Mouse (Mus musculus): ENCODE measurements around the gene Igflr1. TPM values are rescaled to one million over a fixed set of nuclear protein-coding genes. Genes with fewer than 3 reads are reported as not detected.

Igflr1 gene
- polyA plus RNA-seq, 1 experiment from 2014 or later = 1.3 TPM

- Histone ChIP-seq H3K9me3 (ENCODE audit: control insufficient read depth, low read length) (no peaks in the 10 kb centered on the region), H3K27ac (replicated peaks) (0 out of 2 replicates have a peak overlapping the region, but pooled peaks have one; percentile 8), H3K4me1 (replicated peaks; ENCODE audit: control insufficient read depth, insufficient read depth) (no peaks in the 10 kb centered on the region), H3K27me3 (ENCODE audit: control insufficient read depth, insufficient read depth, low read length) (no peaks in the 10 kb centered on the region), H3K4me2 (replicated peaks; ENCODE audit: low read depth) (peak overlapping the region; percentile 33), H3K9ac (ENCODE audit: low read length) (peak overlapping the region; percentile 31; the same call in 1 of the 2 replicates), H3K4me3 (ENCODE audit: low read depth, low read length) (no peak overlapping the region), H3K36me3 (ENCODE audit: control insufficient read depth, insufficient read depth, low read length) (peaks cover 19% of the 10 kb centered on the region; the same call in 1 of the 2 replicates)
- DNase-seq (ENCODE audit: low spot score) (no peak), ATAC-seq (ENCODE audit: low FRiP score, low TSS enrichment) (no peak)
- no peak for TF ChIP-seq EP300 (optimal IDR thresholded peaks at IDR 0.05)
- no peak for TF ChIP-seq CTCF (IDR thresholded peaks at IDR 0.05; ENCODE audit: low read depth)
- 29% methylated on average over 10 of the region's 10 CpGs for WGBS
These were observed 39.3 kb upstream of the Igflr1 start for GRCm38 (mm10) chr7:30525954-30526353.

DNA sequence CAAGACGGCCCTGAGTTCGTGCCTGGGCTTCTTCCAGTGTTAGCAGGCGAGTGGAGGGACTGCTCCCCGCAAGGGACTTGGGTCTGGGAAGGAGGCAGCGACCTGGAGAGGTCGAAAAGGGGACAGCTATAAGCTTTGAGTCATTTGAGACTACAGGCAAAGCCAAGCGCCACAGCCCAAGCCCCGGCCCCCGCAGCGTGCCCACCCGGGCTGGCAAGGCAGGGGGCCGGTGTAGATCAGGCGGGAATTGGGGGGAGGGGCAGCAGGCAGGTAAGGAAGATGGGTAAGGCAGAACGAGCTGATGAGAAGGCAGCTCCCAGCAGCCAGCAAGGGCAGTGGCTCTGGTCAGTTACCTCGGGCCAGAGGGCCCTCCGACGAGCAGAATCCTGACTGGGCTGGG, 38.8 kb upstream of the Igflr1 start:
- TF ChIP-seq EP300 (optimal IDR thresholded peaks at IDR 0.05) = no peak
- TF ChIP-seq CTCF (IDR thresholded peaks at IDR 0.05; ENCODE audit: low read depth) = no peak
- ATAC-seq (ENCODE audit: low FRiP score, low TSS enrichment) = no peak

DNA sequence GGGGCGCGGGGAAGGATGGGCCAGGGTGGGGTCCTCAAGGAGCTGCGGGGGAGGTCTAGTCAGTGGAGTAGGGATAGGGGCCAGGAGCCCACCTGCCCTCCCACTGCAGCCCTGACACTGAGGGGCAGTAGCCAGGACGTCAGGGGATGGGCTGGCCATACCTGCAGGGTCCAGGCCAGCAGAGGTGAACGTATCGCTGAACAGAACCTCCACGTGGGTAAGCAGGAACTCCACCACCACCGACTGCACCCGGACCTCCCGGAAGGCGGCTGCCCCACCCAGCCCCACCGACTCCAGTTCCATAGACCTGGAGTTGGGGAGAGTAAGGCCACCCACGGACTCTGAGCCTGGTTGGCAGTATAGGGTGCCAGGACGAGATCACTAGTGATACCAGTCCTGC, 38.2 kb upstream of the Igflr1 start:
- DNase-seq (ENCODE audit: low spot score) (no peak), ATAC-seq (ENCODE audit: low FRiP score, low TSS enrichment) (no peak)
- 78% methylated on average over 14 of the region's 14 CpGs for WGBS
- Histone ChIP-seq H3K9me3 (ENCODE audit: control insufficient read depth, low read length) (no peaks in the 10 kb centered on the region), H3K9ac (ENCODE audit: low read length) (no peak overlapping the region), H3K27ac (replicated peaks) (no peak overlapping the region), H3K4me1 (replicated peaks; ENCODE audit: control insufficient read depth, insufficient read depth) (no peaks in the 10 kb centered on the region), H3K36me3 (ENCODE audit: control insufficient read depth, insufficient read depth, low read length) (peaks cover 23% of the 10 kb centered on the region; the same call in 1 of the 2 replicates), H3K4me3 (ENCODE audit: low read depth, low read length) (no peak overlapping the region), H3K27me3 (ENCODE audit: control insufficient read depth, insufficient read depth, low read length) (no peaks in the 10 kb centered on the region), H3K4me2 (replicated peaks; ENCODE audit: low read depth) (no peak overlapping the region)
- no peak for TF ChIP-seq CTCF (IDR thresholded peaks at IDR 0.05; ENCODE audit: low read depth)
- no peak for TF ChIP-seq EP300 (optimal IDR thresholded peaks at IDR 0.05)

More for the DNA sequence above, 38.8 kb upstream of the Igflr1 start:
- Histone ChIP-seq H3K4me3 (ENCODE audit: low read depth, low read length) (no peak overlapping the region), H3K4me1 (replicated peaks; ENCODE audit: control insufficient read depth, insufficient read depth) (no peaks in the 10 kb centered on the region), H3K36me3 (ENCODE audit: control insufficient read depth, insufficient read depth, low read length) (peaks cover 19% of the 10 kb centered on the region; the same call in 1 of the 2 replicates), H3K27ac (replicated peaks) (no peak overlapping the region), H3K9me3 (ENCODE audit: control insufficient read depth, low read length) (no peaks in the 10 kb centered on the region), H3K27me3 (ENCODE audit: control insufficient read depth, insufficient read depth, low read length) (no peaks in the 10 kb centered on the region), H3K9ac (ENCODE audit: low read length) (peak overlapping the region; percentile 31; the same call in 1 of the 2 replicates), H3K4me2 (replicated peaks; ENCODE audit: low read depth) (peak overlapping the region; percentile 33)
- DNase-seq (ENCODE audit: low spot score) = no peak
- WGBS = 30% methylated on average over 17 of the region's 17 CpGs

- Histone ChIP-seq H3K36me3 (ENCODE audit: control insufficient read depth, insufficient read depth, low read length) (peaks cover 14% of the 10 kb centered on the region; the same call in 1 of the 2 replicates), H3K27ac (replicated peaks) (no peak overlapping the region), H3K9me3 (ENCODE audit: control insufficient read depth, low read length) (no peaks in the 10 kb centered on the region), H3K4me3 (ENCODE audit: low read depth, low read length) (no peak overlapping the region), H3K27me3 (ENCODE audit: control insufficient read depth, insufficient read depth, low read length) (no peaks in the 10 kb centered on the region), H3K4me2 (replicated peaks; ENCODE audit: low read depth) (no peak overlapping the region), H3K4me1 (replicated peaks; ENCODE audit: control insufficient read depth, insufficient read depth) (no peaks in the 10 kb centered on the region), H3K9ac (ENCODE audit: low read length) (no peak overlapping the region)
- ATAC-seq (ENCODE audit: low FRiP score, low TSS enrichment) (no peak), DNase-seq (ENCODE audit: low spot score) (no peak)
- no peak for TF ChIP-seq EP300 (optimal IDR thresholded peaks at IDR 0.05)
- 82% methylated on average over 9 of the region's 9 CpGs for WGBS
These were observed 33.9 kb upstream of the Igflr1 start for GRCm38 (mm10) chr7:30531291-30531815.

GRCm38 (mm10) chr7:30532931-30533330, 32.3 kb upstream of the Igflr1 start:
- no peak overlapping the region for H3K9ac ChIP-seq (ENCODE audit: low read length)
- H3K36me3 ChIP-seq (ENCODE audit: control insufficient read depth, insufficient read depth, low read length) = peaks cover 12% of the 10 kb centered on the region; the same call in 1 of the 2 replicates
- ATAC-seq (ENCODE audit: low FRiP score, low TSS enrichment) = no peak

DNA sequence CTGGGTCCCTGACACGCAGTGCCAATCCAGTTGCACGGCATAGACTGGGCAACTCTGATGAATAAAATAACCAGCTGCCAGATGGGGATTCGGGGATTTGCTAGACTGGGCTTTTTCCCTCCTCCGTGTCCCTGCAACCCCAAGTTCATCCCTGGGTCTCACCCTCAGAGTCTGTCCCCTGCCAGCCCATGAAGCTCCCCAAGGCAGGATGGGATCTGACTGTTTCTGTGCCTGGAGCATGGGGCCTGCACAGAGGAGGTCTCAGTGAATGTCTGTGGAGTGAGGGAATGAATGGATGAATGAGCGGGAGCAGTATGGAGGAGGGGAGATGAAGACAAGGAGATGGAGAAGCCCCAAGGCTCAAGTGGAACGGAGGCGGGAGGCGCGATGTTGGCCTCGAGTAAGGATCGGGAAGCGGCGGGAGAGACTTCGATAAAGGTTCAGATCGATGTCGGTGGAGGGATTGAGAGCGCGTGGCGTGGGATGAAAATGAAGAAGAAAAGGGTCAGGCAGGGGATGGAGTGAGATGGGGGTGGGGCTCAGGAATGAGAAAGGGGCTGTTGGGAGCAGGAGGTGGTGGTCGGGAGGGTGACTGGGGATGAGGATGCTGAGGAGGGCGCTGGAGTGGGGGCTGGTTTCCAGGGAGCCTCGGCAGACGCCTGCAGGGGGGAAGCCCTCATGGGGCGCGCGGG, 31.1 kb upstream of the Igflr1 start:
- Histone ChIP-seq H3K4me2 (replicated peaks; ENCODE audit: low read depth) (peak overlapping the region; percentile 97), H3K27me3 (ENCODE audit: control insufficient read depth, insufficient read depth, low read length) (no peaks in the 10 kb centered on the region), H3K4me3 (ENCODE audit: low read depth, low read length) (peak overlapping the region; percentile 73), H3K4me1 (replicated peaks; ENCODE audit: control insufficient read depth, insufficient read depth) (no peaks in the 10 kb centered on the region), H3K9ac (ENCODE audit: low read length) (peak overlapping the region; percentile 67), H3K27ac (replicated peaks) (no peak overlapping the region), H3K9me3 (ENCODE audit: control insufficient read depth, low read length) (no peaks in the 10 kb centered on the region), H3K36me3 (ENCODE audit: control insufficient read depth, insufficient read depth, low read length) (peaks cover 12% of the 10 kb centered on the region; the same call in 1 of the 2 replicates)
- 11% methylated on average over 25 of the region's 26 CpGs for WGBS
- DNase-seq (ENCODE audit: low spot score) = no peak
- ATAC-seq (ENCODE audit: low FRiP score, low TSS enrichment) = no peak; the same call in 1 of the 2 replicates
- no peak for TF ChIP-seq CTCF (IDR thresholded peaks at IDR 0.05; ENCODE audit: low read depth)
- no peak for TF ChIP-seq EP300 (optimal IDR thresholded peaks at IDR 0.05)

More at GRCm38 (mm10) chr7:30532931-30533330, 32.3 kb upstream of the Igflr1 start:
- 64% methylated on average over 8 of the region's 8 CpGs for WGBS
- Histone ChIP-seq H3K27ac (replicated peaks) (no peak overlapping the region), H3K27me3 (ENCODE audit: control insufficient read depth, insufficient read depth, low read length) (no peaks in the 10 kb centered on the region), H3K4me3 (ENCODE audit: low read depth, low read length) (no peak overlapping the region), H3K9me3 (ENCODE audit: control insufficient read depth, low read length) (no peaks in the 10 kb centered on the region), H3K4me1 (replicated peaks; ENCODE audit: control insufficient read depth, insufficient read depth) (no peaks in the 10 kb centered on the region), H3K4me2 (replicated peaks; ENCODE audit: low read depth) (no peak overlapping the region)
- TF ChIP-seq CTCF (IDR thresholded peaks at IDR 0.05; ENCODE audit: low read depth) = no peak
- TF ChIP-seq EP300 (optimal IDR thresholded peaks at IDR 0.05) = no peak
- no peak for DNase-seq (ENCODE audit: low spot score)

Data from stomach, postnatal 0 days (tissue).